Mouse (Mus musculus): Measurements from ENCODE around the gene Tmprss13.
A peak's percentile ranks its signal among the peaks of the same experiment; 100 is the strongest.

The Tmprss13 gene

DNA sequence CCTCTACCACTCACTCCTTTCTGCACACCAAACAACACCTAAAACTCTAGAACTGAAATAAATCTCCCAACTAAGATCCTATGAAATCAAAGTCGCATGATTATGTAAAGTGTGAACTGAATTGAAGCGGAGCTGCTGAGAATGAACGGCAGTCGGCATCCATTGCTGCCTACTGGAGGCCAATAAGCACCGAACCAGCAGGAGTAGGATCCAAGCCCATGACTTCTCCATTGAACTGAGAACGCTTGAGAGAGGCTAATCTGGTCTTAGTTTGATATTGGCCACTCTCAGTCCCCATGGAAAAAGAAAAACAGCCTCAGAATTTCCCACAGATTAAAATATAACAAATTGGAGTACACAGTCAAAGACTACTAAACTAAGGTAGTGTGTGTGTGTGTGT is 65.0 kb downstream of the Tmprss13 start:
- DNase-seq, result no peak

DNA sequence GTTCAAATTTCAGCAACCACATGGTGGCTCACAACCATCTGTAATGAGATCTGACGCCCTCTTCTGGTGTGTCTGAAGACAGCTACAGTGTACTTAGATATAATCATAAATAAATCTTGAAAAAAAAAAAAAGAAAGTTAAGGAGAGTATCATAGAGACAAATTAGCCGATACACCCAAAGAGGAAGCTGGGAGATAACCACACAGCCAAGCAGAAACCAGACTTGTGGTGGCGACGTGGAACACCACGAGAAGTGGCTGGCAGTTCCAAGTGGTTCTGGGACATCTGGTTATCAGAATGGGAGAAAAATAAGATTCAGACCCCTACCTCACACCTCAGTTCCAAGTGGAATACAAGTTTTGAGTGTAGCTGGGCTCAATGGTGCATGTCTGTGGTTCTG is 67.8 kb downstream of the Tmprss13 start:
- DNase-seq, result no peak

DNA sequence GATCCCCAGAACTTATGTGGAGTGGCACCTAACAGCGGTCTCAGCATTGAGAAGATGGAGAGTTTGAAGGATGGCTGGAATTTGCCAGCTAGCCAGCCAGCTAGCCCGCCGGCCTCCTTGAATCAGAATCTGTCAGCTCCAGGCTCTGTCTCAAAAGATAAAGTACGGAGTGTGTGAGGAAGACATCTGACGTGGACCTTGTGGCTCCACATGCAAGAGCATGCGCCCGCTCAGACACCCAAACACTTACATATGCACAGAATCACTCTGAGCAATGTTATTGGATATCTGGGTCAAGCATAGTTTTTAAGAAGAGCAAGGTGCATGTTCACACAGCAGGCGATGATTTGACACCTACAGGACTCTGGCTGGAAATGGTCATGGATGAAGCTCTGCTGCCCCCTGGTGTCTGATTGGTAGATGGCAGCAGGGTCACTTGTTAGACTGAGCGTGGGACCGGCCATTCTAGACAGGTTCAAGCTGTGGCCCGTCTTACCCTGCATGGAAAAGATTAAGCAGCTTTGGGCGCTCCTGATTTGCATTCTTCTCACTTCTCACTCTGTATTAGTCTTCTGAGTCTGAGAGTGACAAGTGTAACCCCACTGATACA is 69.6 kb downstream of the Tmprss13 start:
- DNase-seq, result peak; percentile 91 to 93

DNA sequence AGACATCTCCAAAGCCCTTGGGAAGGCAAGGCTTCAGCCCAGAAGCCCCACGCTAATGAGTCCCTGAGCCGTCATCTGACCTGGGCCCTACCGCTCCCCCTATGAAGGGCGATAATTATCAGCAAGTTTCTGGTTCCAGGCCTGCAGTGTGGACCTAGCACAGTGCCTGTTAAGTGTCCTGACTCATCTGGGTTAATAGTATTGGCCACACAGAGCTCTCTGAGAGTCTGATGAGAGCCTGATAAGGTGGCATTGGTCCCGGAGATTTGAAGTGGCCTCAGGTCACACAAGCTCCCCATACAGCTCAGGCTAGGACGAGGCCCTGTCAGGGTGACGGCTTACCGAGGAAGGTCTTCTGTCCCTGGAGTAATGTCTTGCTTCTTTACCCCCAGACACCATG is 70.7 kb downstream of the Tmprss13 start:
- DNase-seq, result no peak

DNA sequence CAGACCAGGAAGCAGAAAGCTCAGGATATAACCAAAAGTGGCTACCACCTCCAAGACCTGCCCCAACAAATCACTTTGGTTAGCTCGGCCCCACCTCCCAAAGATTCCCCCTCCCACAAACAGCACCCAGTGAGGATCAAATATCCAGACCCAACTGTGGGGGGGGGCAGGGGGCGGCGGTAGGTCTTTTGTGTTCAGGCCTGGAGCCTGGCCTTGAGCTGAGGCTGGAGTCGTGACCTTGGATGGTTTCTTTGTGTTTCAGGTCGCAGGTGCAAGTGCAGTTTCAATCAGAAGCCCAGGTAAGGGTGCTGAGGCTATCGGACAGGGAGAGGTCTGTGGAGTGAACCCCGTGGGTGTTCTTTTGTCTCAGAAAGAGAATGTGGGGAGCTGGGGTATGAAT is 72.4 kb downstream of the Tmprss13 start:
- DNase-seq, result no peak

DNA sequence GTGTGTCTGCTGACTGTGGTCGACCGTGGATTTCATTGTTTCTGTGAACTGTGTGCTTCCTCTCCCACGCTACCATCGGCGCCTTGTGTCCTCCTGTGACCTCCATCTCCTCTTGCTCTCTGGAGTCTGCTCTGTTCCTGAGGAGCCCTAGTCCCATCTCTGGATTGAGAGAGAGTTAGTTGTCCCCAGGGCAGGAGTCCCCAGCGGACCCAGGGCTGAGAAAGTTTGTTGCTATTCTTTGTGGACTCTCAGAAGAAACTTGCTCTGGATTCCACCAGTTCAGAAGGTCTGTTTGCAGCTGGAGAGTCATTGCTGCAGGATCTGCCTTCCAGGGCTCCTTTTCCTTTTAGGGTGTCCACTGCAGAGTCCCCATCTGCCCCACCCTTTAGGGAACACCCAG is 76.3 kb downstream of the Tmprss13 start:
- no peak for DNase-seq

DNA sequence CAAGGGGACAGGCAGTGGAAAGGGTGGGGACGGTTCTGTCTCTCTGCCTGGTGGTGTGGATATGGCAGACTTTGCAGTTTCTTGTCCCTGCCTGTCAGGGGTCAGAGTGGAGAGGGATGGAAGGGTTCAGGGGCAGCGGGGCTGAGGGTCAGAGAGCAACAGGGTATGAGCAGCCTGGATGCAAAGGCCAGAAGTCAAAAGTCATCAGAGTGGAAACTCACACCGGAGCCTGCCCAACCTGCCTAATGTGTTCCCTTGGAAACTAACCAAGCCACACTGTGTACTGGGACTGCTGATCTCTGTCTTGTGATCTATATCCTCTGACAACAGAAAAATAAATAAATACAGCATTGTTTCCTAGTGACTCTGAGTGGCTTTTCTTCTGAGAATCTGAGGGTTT is 76.9 kb downstream of the Tmprss13 start:
- DNase-seq, result no peak
